Mouse (Mus musculus) CH12.LX (cell line): Measurements from ENCODE around the gene Fam160a1. TPM values are rescaled to one million over a fixed set of nuclear protein-coding genes. Genes with fewer than 3 reads are reported as not detected.

ENCODE experiments used
- DNase-seq: peaks from one replicate; pipeline ENCODE4 v3.0.0-alpha.2; 2013; ENCODE audit errors: extremely low read depth
- H3K27ac ChIP-seq: 2 replicates; pipeline ENCODE4 v1.5.1; 2012; ENCODE audit warnings: low read depth, mild to moderate bottlenecking, control low read depth, moderate library complexity; ENCODE audit not compliant: insufficient read depth
- H3K27me3 ChIP-seq: replicated peaks from 2 replicates; pipeline ENCODE3; 2012; ENCODE audit warnings: inconsistent platforms
- H3K36me3 ChIP-seq, 2 experiments: replicated peaks in 1 of 2; 2 replicates each; pipeline versions ENCODE3 to v1.6.1; 2012; ENCODE audit warnings: inconsistent platforms in 1 of 2, low read length in 1 of 2, mild to moderate bottlenecking in 1 of 2, mixed read lengths in 1 of 2, moderate library complexity in 1 of 2; ENCODE audit not compliant: control insufficient read depth in 1 of 2, insufficient read depth in 1 of 2
- H3K4me1 ChIP-seq, 2 experiments: 2 replicates each; pipeline ENCODE4 v1.6.1; 2012; ENCODE audit warnings: inconsistent platforms in 1 of 2, moderate library complexity in 1 of 2; ENCODE audit not compliant: insufficient read depth in 2 of 2, control insufficient read depth in 1 of 2
- H3K4me2 ChIP-seq: 2 replicates; pipeline ENCODE4 v1.6.1; 2012; ENCODE audit warnings: low read depth, mild to moderate bottlenecking, control low read depth; ENCODE audit not compliant: poor library complexity, insufficient read depth, severe bottlenecking
- H3K4me3 ChIP-seq, 3 experiments: fragments of 150-350 bp in 1 of 3; sonication (generic) in 1 of 3; replicated peaks in 1 of 3; 2 replicates each; pipeline versions ENCODE3 to v1.5.1; 2011 to 2012; ENCODE audit warnings: low read depth in 2 of 3, low read length in 2 of 3, mild to moderate bottlenecking in 2 of 3, moderate library complexity in 2 of 3, control low read depth in 1 of 3, improper control_type of control experiment in 1 of 3, inconsistent platforms in 1 of 3, mixed read lengths in 1 of 3; ENCODE audit not compliant: poor library complexity in 1 of 3
- H3K79me2 ChIP-seq: replicated peaks from 2 replicates; pipeline ENCODE4 v1.6.1; 2012; ENCODE audit warnings: mild to moderate bottlenecking, moderate library complexity; ENCODE audit not compliant: control insufficient read depth, poor library complexity, insufficient read depth, severe bottlenecking; ENCODE audit errors: extremely low read depth
- H3K9ac ChIP-seq: 2 replicates; pipeline ENCODE4 v1.6.1; 2012; ENCODE audit warnings: low read depth, mild to moderate bottlenecking, control low read depth, moderate library complexity; ENCODE audit not compliant: insufficient read depth
- H3K9me3 ChIP-seq: replicated peaks from 2 replicates; pipeline ENCODE3; 2012; ENCODE audit warnings: low read length, inconsistent platforms, mixed read lengths
- CHD1 ChIP-seq: IDR thresholded peaks from 2 replicates; pipeline ENCODE4 v1.6.1; 2012; ENCODE audit warnings: low read depth, low read length, improper control_type of control experiment, inconsistent platforms
- CHD2 ChIP-seq: IDR thresholded peaks from 2 replicates; pipeline ENCODE4 v1.6.1; 2011; ENCODE audit warnings: low read length, improper control_type of control experiment
- CTCF ChIP-seq, 2 experiments: IDR thresholded peaks in 1 of 2; conservative IDR thresholded peaks in 1 of 2; 2 replicates each; pipeline ENCODE4 v1.5.1; 2011 to 2012; ENCODE audit warnings: low read depth in 2 of 2, low read length in 2 of 2, improper control_type of control experiment in 1 of 2, inconsistent platforms in 1 of 2, mild to moderate bottlenecking in 1 of 2, moderate library complexity in 1 of 2
- ELF1 ChIP-seq: IDR thresholded peaks from 2 replicates; pipeline ENCODE4 v1.6.1; 2014; ENCODE audit warnings: low read depth, mild to moderate bottlenecking, inconsistent platforms, low read length, improper control_type of control experiment
- ETS1 ChIP-seq: conservative IDR thresholded peaks from 2 replicates; pipeline ENCODE4 v1.6.1; 2012; ENCODE audit warnings: low read depth, mild to moderate bottlenecking, inconsistent platforms, low read length, improper control_type of control experiment, moderate library complexity
- GABPA ChIP-seq: IDR thresholded peaks from 2 replicates; pipeline ENCODE4 v1.6.1; 2012; ENCODE audit warnings: low read depth, low read length, improper control_type of control experiment, inconsistent platforms; ENCODE audit not compliant: insufficient replicate concordance
- HCFC1 ChIP-seq: IDR thresholded peaks from 2 replicates; pipeline ENCODE4 v1.6.1; 2012; ENCODE audit warnings: low read depth, mild to moderate bottlenecking, inconsistent platforms, low read length, improper control_type of control experiment
- JUN ChIP-seq: IDR thresholded peaks from 2 replicates; pipeline ENCODE4 v1.6.1; 2011; ENCODE audit warnings: low read depth, mild to moderate bottlenecking, low read length, improper control_type of control experiment, moderate library complexity; ENCODE audit not compliant: insufficient read depth
- JUND ChIP-seq: conservative IDR thresholded peaks from 2 replicates; pipeline ENCODE4 v1.6.1; 2011; ENCODE audit warnings: low read depth, low read length, improper control_type of control experiment
- MAFK ChIP-seq: IDR thresholded peaks from 2 replicates; pipeline ENCODE4 v1.6.1; 2011; ENCODE audit warnings: low read length, improper control_type of control experiment; ENCODE audit not compliant: insufficient replicate concordance
- MAX ChIP-seq: IDR thresholded peaks from 2 replicates; pipeline ENCODE4 v1.6.1; 2011; ENCODE audit warnings: low read length, improper control_type of control experiment
- MAZ ChIP-seq: IDR thresholded peaks from 2 replicates; pipeline ENCODE4 v1.6.1; 2012; ENCODE audit warnings: low read depth, mild to moderate bottlenecking, inconsistent platforms, low read length, improper control_type of control experiment, moderate library complexity
- MEF2A ChIP-seq: IDR thresholded peaks from 2 replicates; pipeline ENCODE4 v1.6.1; 2014; ENCODE audit warnings: low read depth, mild to moderate bottlenecking, inconsistent platforms, low read length, improper control_type of control experiment, borderline replicate concordance
- NELFE ChIP-seq: IDR thresholded peaks from 2 replicates; pipeline ENCODE4 v1.6.1; 2011; ENCODE audit warnings: low read depth, low read length, improper control_type of control experiment
- PAX5 ChIP-seq: IDR thresholded peaks from 2 replicates; pipeline ENCODE4 v1.6.1; 2012; ENCODE audit warnings: low read length, inconsistent platforms, mixed read lengths
- SIN3A ChIP-seq: IDR thresholded peaks from 2 replicates; pipeline ENCODE4 v1.6.1; 2012; ENCODE audit warnings: low read length, improper control_type of control experiment, inconsistent platforms
- USF1 ChIP-seq: IDR thresholded peaks from 2 replicates; pipeline ENCODE4 v1.6.1; 2014; ENCODE audit warnings: low read depth, mild to moderate bottlenecking, inconsistent platforms, low read length, improper control_type of control experiment
- ZC3H11A ChIP-seq: IDR thresholded peaks from 2 replicates; pipeline ENCODE4 v1.6.1; 2012; ENCODE audit warnings: low read depth, mild to moderate bottlenecking, inconsistent platforms, low read length, improper control_type of control experiment
- dilution Hi-C: fragments of 300-500 bp; cut with MboI; formaldehyde crosslinking; loops from 2 replicates; pipeline ENCODE4 v1.14.3; 2020; ENCODE audit warnings: low sequenced_read_pairs; ENCODE audit not compliant: extremely low pct_unique_long_range_greater_than_20kb, extremely low pct_ligation_motif_present
- in situ Hi-C: fragments of 300-500 bp; cut with MboI; formaldehyde crosslinking; loops from 3 replicates; pipeline ENCODE4 v1.14.3; 2019; ENCODE audit warnings: low sequenced_read_pairs, low pct_ligation_motif_present, low pct_unique_long_range_greater_than_20kb, mixed read lengths
- polyA plus RNA-seq: library from polyadenylated mRNA; unstranded; fragments of >175 nt; gene quantifications from 2 replicates; pipeline ENCODE4 v1.2.1, GENCODE M21; 2012; ENCODE audit warnings: low read depth; ENCODE audit not compliant: insufficient read length
- total RNA-seq, 2 experiments: library from RNA; depleted of rRNA; stranded (reverse); fragments of 300-350 nt in 1 of 2; fragments of >200 nt in 1 of 2; gene quantifications; 2 replicates each; pipeline ENCODE4 v1.2.3; 2012 to 2014

The Fam160a1 gene
- total and polyA plus RNA-seq, 3 experiments, result 0.17 to 0.41 (median 0.20) TPM

GRCm38 (mm10) chr3:85741767-85742166 is 75.3 kb downstream of the Fam160a1 start:
- Histone ChIP-seq H3K27me3 (no peaks in the 10 kb centered on the region), H3K9me3 (no peaks in the 10 kb centered on the region), H3K36me3 (no peaks in the 10 kb centered on the region), H3K4me2 (no peak overlapping the region), H3K4me1 (no peaks in the 10 kb centered on the region), H3K9ac (no peak overlapping the region), H3K4me3 (no peak overlapping the region), H3K79me2 (no peaks in the 10 kb centered on the region), H3K27ac (no peak overlapping the region)
- TF ChIP-seq CTCF (conservative IDR thresholded peaks at IDR 0.05 in 1 of 2, IDR thresholded peaks at IDR 0.05 in 1 of 2; ENCODE audit: low read depth in 2 of 2, low read length in 2 of 2) (no peak), ETS1 (no peak), MAX (no peak), CHD2 (no peak), MAFK (no peak), CHD1 (no peak), HCFC1 (no peak), MAZ (no peak), GABPA (no peak), ELF1 (no peak), SIN3A (no peak), USF1 (no peak), JUND (no peak)
- in situ Hi-C loops, result no loop called here
- dilution Hi-C loops, result no loop called here
- DNase-seq, result no peak

DNA sequence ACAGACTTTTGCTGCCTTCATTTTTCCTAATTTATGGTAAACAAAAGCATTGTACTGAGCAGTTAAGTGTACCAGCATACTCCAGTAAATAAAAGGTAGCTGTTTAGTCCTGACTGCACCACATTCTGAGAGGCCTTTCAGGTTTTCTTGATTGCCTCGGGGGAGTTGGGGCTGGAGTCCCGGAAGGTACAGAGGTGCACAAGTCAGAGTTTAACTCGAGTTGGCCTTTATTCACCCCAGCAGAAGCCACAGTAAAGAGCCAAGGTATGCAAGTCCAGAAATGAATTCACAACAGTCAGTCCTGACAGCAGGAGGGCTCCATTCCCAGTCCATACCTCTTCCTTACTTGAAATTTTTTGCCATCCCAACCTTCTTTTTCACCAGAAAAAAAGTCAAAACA is 78.5 kb downstream of the Fam160a1 start:
- no peaks in the 10 kb centered on the region for H3K9me3 ChIP-seq
- in situ Hi-C loops (no loop called here), dilution Hi-C loops (no loop called here)
- H3K27me3 ChIP-seq, result no peaks in the 10 kb centered on the region
- no peak for TF ChIP-seq PAX5
- no peak for TF ChIP-seq ZC3H11A
- no peak for TF ChIP-seq CTCF (conservative IDR thresholded peaks at IDR 0.05 in 1 of 2, IDR thresholded peaks at IDR 0.05 in 1 of 2; ENCODE audit: low read depth in 2 of 2, low read length in 2 of 2)
- TF ChIP-seq GABPA, result no peak
- TF ChIP-seq NELFE, result no peak
- no peak for TF ChIP-seq SIN3A
- TF ChIP-seq MEF2A, result no peak
- TF ChIP-seq JUN, result no peak
- H3K4me2 ChIP-seq, result no peak overlapping the region
- no peaks in the 10 kb centered on the region for H3K4me1 ChIP-seq
- H3K36me3 ChIP-seq, result no peaks in the 10 kb centered on the region
- no peak overlapping the region for H3K4me3 ChIP-seq
- H3K9ac ChIP-seq, result no peak overlapping the region
- 0 out of 2 replicates have a peak, but pooled peaks cover 3% of the 10 kb centered on the region for H3K79me2 ChIP-seq
- no peak for DNase-seq
- no peak overlapping the region for H3K27ac ChIP-seq
